Mouse (Mus musculus): ENCODE results near the gene Pik3r6.

Gene Pik3r6

DNA sequence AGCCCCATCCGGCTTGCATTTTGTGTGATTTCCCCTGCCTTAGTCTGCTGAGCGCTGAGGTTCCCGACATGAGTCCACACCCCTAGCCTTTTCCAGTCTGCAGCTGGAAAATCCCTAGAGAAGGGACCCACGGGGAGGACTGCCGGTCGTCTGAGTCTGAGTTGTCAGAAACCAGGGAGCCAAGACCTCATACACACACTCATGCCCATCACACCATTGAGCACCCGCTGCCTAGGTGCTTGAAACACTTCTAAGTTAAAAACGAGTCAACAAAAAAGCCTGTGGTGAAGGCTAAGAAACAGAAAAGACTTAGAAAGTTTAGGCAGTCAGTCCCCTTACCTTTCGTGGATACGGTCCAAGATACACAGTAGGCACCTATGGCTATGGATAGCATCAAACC is 15.1 kb upstream of the Pik3r6 start:
- no peak for DNase-seq (ENCODE audit: low spot score in 2 of 2)

DNA sequence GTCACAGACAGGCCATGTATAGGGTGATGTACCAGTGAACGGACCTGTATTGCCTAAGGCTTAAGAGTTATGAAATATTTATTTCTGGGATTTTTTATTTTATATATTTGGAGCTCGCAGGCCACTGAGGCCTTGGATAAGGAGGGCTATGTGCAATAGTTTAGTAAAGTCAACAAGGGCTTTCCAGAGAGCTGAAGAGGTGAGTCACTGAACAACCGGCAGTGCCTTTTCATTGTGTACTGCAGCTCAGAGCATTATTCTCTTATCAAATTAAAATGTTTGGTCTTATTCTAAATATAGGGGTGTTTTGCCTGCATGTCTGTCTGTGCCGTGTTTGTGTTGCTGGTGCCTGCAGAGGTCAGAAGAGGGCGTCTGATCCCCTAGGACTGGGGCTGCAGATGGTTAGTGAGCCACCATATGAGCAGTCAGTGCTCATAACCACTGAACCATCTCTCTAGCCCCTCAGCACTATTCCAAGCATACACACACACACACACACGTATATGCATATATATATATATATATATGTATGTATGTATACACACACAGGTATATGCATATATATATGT is 14.5 kb upstream of the Pik3r6 start:
- DNase-seq (ENCODE audit: low spot score in 2 of 2) = no peak

DNA sequence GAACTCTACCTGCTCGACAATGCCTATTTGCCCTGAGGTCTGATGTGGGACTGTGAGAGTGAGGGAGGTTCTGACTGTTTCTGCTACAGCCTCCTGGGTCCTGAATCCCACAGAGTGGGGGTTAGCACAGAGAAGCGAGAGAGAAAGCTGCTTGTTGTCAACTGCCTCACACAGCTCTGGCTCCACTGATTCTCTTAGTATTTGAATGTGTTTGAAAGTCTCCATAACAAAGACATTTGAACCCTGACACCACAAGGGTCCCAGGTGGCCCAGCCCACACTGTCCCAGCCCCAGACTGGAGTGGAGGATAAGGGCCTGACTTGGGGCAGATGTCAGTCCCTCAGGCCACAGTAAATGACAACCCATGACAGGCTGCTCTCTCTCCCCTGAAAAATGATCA is 13.6 kb upstream of the Pik3r6 start:
- DNase-seq (ENCODE audit: low spot score in 2 of 2) = no peak

DNA sequence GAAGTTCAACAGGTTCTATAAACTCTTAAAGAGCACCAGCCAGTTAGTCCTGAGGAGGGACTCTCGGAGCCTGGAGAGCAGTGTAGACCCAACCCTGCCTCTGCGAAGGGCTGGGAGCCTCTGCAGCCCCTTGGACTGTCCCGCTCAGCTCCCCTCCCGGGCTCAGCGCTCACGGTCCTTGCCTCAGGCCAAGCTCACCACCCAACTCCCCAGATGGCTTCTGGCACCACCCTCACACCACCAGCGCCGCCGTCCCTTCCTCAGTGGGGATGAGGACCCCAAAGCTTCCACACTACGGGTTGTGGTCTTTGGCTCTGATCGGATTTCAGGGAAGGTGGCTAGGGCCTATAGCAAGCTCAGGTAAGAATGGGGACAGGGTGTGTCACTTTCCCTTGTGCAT is 10.2 kb upstream of the Pik3r6 start:
- no peak for DNase-seq (ENCODE audit: low spot score in 2 of 2)

DNA sequence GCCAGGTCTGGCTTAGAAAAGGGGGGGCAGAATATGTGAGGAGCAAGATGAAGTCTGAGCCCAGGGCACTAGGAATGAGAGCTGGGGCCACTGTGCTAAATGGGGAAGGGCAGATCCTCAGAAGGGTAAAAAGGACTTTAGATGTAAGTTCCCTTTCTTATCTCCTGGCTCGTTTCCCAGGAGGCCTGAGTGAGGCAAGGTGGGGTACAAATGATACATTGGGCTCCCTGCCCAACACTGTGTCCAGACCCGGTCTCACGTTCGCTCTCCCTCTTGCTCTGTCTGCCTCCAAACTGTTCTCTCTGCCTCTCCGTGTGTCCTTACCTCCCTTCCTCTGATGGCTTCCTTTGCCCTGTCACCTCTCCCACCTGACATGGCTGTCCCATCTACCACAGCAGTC is 9.1 kb upstream of the Pik3r6 start:
- DNase-seq (ENCODE audit: low spot score in 2 of 2) = no peak

DNA sequence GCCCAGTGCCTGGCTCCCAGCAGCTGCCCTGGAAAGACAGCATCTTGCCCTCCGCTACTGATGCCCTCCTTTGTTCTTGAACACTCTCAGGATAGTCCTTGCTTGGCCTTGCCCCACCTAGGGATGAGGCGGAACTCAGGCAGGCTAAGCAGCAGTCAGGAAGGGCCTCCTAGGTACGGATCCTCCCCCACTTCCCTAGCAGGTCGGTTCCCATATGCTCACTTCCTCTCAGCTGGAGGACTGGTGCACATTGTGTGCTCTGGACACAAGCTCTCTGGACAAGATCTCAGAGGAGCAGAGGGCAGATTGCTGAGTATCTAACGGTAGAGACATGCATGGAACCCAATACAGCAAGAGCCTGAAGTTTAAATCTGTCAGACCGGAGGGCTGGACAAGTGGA is 5.7 kb upstream of the Pik3r6 start:
- no peak for DNase-seq (ENCODE audit: low spot score in 2 of 2)

DNA sequence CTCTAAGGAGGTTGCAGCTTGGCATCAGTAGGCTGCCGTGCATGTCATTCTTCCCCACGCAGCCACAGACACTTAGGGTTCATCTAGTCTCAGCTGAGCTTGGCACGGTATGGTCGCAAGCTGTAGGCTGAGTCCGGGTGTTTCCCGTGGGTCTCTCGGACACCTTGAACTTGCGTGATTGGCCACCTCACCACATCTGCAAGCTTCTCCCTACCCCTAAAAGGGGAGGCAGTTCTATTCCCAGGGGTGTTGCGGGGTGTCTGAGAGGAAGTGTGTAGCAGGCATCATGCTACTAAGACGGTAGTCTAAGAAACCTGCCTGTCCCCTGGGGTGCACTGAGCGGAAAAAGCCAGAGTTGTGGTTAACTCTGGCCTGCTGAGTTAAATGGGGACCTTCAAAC is 4.3 kb upstream of the Pik3r6 start:
- no peak for DNase-seq (ENCODE audit: low spot score in 2 of 2)

DNA sequence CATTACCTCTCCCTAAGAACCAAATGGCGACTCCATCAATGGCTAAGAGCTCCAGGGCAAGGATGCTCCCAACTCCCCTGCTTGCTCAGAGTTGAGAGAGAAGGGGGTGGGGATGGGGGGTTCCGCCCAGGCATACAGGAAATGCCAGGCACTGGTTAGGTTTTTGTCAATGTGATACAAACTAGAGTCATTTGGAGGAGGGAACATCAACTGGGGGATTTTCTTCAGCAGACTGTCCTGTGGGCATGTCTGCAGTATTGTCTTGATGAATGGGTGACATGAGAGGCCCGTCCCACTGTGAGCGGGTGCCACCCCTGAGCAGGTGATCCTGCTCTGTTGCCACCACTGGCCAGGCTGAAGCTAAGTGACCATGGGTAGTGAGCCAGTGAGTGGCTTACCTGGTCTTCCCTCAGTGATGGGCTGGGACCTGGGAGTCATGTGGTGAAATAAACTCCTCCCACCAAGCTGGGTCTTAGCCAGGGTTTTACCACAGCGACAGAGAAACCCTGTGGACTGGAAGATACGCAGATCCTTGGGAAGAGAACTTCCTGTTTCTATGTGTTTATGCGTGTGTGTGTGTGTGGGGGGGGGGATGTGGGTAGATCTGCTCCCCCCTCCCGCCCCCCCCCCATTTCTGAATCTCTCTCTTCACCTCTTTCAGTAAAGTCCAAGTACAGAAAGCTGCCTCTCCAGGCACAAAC is 3.7 kb upstream of the Pik3r6 start:
- DNase-seq (ENCODE audit: low spot score in 2 of 2) = no peak

DNA sequence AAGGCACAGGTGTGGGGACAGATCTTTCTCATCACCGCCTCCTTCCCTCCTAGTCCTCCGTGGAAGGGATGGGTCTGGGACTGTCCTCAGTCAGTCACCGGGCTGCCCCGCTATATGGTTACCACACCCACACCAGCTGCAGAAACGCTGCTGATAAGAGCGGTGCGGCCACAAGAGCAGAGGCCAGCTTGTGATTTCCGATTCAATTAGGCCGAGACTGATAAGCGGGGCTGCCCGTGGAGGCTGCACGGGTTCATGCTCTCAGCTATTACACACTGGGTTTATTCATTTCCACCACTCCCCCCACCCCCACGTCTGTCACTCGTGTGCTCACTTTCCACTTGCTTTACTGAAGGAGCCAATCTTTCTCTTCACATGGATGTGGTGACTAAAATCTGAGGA is 1.9 kb upstream of the Pik3r6 start:
- no peak for DNase-seq (ENCODE audit: low spot score in 2 of 2)

DNA sequence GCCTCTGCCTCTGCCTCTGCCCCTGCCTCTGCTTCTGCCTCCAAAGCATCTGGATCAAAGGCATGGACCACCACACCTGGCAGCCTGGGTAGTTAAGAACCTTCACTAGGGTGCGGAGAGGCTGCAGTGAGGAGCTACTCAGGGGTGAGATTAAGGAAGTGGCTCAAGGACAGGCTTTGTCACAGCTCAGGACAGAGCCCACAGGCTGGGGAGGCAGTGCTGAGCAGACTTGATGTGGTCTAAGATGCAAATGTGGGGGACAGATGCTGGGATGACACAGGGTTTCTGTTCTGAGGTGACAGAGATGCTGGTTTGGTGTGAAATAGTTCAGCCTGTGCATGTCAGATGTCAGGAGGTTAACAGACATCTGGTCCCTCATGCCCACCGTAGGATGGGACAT is 411 bp upstream of the Pik3r6 start:
- DNase-seq (ENCODE audit: low spot score in 2 of 2) = no peak

DNA sequence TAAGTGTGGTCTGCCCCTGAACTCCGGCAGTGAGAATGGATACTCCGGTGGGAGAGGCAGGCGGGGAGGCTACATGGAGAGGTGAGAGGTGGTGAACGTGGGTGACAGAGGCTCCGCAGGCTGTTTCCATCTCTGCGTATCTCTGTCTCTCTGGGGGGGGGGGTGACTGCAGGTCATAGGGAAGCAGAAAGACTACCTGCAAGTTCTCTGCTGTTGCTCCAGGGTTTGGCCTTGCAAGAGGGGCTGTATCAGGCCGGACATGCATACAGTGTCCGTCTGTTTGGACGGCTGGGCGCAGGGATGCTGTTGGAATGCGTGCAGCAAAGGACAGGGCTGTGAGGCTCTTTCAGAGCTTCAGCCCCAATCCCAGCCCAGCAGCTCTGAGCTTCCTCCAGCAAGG is 2.1 kb downstream of the Pik3r6 start:
- DNase-seq (ENCODE audit: low spot score in 2 of 2) = no peak

DNA sequence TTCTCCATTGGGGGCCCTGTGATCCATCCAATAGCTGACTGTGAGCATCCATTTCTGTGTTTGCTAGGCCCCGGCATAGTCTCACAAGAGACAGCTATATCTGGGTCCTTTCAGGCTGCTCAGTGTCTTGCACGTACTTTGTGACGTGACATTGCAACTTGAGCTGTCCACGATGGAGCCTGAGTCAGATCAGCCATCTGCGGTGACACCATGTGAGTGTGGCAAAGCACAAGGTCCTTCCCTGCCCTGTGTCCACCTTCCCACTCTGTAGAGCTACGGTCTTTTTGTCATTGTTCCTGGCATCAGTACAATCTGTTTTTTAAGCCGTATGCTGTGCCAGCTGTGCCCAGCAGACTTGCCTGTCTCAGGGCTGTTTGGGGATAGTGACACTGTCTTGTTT is 4.4 kb downstream of the Pik3r6 start:
- DNase-seq (ENCODE audit: low spot score in 2 of 2) = no peak

DNA sequence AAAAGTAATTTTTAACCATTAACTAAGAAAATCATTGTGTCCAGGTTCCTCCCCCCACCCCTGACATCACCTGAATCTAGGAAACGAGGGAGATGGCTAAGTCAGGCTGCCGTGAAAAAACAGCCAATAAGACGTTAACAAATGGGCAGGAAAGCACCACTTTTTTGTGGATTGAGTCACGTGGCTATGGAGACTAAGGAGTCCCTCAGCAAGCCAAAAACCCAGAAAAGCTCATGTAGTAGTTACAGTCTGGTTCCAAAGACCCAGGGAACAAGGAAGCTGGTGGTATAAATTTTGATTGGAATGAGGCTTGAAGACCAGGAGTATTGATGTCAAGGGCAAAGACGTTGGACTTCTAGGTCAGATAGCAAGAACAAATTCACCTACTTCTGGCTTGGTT is 5.8 kb downstream of the Pik3r6 start:
- no peak for DNase-seq (ENCODE audit: low spot score in 2 of 2)

DNA sequence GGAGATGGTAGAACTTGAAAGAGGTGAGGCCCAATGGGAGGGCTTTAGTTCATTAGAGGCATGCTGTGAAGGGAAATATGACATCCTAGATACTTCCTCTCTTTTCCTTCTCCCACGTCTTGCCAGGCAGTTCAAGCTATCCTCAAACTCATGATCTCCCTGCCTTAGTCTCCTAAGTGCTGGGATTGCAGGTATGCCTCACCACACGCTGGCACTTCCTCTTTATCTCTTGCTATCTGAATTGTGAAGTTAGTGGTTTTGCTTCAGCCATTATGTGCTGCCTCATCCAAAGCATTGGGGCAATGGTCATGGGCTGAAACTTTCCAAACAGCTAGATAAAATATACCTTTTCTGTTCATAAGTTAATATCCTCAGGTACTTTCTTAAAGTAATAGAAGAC is 6.4 kb downstream of the Pik3r6 start:
- no peak for DNase-seq (ENCODE audit: low spot score in 2 of 2)

DNA sequence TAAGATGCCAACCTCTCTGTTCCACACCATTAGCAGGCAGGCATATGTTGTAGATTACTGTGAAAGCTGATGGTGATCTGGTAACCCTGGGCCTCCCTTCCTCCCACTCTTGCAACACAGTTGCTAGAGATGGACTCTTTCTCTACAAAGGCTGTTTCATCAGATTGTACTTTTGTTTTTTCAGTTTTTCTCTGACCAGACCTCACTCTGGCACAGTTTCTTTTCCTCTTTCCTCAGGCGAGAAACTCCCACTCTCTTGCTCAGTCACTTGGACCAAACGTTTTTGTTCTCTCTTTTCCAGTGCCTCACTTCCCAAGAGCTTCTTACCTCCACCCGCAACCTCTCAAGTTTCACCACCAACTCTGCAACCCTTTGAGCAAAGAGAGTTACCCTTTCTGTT is 11.2 kb downstream of the Pik3r6 start:
- no peak for DNase-seq (ENCODE audit: low spot score in 2 of 2)

DNA sequence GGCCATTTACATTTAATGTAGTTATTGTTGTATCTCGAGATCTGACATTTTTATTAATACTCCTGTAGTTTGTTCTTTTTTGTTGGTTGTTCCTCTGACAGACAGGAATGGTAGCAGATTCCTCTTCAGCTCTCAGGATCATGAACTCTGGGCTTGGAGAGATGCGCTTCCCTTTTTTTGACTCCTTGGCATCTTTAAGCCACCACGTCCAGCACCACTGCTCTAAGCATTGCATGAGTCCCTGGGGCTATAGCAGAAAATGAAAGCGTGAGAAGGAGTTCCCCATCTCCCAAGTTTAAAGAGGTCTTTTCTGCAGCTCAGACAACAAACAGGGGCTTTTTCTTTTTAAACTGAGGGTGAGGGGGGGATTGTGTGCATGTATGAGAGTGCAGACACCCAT is 16.5 kb downstream of the Pik3r6 start:
- no peak for DNase-seq (ENCODE audit: low spot score in 2 of 2)

DNA sequence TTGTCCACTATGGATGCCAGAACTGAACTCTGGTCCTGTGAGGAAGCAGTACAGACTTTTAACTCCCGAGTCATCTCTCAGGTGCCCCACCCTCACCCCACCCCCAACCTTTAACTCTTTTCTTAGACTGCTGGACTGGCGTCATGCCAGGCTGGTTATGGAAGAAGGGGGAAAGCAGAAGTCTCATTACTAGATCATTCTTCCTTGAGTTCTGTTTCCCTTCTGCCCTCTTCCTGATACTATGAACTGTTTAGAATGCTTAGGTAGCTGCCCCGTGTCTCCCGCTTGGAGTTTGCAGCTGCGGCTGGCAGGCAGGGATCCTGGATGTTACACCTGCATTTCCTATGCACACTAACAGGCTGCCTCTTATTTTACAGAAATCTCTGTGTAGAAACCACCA is 17.0 kb downstream of the Pik3r6 start:
- no peak for DNase-seq (ENCODE audit: low spot score in 2 of 2)

DNA sequence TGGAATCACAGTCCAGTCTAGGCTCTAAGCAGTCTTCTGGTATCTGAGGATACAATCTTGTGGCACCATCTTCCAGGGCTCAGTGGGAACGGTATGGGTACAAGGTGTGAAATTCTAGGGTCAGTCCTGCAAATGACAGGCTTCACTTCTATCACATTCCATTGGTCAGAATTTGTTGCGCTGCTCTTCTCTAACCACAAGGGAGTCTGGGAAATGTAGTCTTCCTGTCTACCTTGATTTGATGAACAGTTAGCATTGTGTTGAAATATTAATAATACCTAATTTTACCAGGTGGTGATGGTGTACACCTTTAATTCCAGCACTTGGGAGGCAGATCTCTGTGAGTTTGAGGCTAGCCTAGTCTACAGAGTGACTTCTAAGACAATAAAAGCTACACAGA is 17.6 kb downstream of the Pik3r6 start:
- no peak for DNase-seq (ENCODE audit: low spot score in 2 of 2)

DNA sequence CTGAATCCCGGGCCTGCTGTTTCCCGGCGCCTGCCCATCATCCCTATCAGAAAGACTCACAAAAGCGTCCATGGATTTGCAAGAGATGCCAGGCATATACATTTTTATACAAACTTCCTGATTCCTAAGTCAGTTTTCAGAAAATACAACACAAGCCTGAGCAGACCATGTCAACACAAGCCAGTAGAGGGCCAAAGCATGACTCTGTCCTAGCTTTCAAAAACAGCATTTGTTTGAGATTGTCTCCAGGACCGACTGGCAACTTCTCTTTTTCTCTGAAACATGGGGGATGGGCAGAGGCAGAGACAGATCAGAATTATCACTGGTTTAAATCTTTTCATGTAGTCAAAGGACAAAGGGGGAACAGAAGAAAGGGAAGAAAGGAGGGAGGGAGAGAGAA is 18.5 kb downstream of the Pik3r6 start:
- no peak for DNase-seq (ENCODE audit: low spot score in 2 of 2)

DNA sequence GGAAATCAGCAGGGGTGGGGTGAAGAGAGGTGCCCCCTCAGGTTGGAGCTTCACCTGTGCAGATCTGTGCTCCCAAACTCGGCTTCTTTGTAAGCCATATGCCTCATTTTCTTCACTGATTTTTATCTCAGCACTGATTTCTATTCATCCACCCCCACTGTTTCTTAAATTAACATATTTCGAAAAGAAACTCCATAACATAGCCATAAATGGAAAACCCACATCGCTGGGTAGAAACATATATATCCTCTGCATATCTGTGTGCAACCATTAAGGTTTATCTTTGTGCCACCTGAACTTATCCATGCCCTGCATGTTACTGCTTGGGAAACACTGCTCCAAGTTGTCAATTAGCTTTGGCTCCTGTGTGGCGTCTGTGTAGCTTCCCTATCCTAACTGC is 23.6 kb downstream of the Pik3r6 start:
- DNase-seq (ENCODE audit: low spot score in 2 of 2) = no peak

DNA sequence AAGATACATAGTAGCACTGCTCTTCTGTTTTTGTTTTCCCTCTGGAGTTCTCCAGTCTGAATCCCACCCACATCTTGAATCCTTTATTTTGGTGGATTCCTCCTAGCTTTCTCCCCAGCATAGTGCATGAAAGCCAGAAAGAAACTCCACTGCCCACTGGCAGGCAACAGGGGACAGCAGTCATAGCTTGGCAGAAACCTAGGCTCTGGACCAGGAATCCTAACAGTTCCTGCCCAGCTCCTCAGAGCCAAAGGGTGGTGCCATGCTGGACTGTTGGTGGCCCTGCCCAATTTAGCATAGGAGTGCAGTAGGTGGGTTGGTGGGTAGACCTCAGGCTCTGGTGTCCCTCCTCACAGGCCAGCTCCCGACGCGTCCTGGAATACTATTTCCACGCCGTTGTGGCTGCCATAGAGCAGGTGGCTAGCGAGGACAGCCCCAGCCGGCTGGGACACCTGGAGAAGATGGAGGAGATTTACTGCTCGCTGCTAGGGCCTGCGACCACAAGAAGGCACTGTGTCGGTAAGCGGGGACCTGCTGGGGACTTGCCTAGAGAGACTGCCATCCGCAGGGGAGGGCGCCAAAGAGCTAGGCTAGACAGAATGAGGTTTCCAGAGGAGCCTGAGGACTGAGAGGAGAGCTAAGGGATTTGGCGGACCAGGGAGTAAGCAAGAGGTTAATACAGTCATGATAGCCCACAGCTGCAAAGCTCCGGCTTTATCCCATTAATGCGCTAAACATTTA is 28.4 kb downstream of the Pik3r6 start:
- peak; percentile 36 to 47 for DNase-seq (ENCODE audit: low spot score in 2 of 2)

DNA sequence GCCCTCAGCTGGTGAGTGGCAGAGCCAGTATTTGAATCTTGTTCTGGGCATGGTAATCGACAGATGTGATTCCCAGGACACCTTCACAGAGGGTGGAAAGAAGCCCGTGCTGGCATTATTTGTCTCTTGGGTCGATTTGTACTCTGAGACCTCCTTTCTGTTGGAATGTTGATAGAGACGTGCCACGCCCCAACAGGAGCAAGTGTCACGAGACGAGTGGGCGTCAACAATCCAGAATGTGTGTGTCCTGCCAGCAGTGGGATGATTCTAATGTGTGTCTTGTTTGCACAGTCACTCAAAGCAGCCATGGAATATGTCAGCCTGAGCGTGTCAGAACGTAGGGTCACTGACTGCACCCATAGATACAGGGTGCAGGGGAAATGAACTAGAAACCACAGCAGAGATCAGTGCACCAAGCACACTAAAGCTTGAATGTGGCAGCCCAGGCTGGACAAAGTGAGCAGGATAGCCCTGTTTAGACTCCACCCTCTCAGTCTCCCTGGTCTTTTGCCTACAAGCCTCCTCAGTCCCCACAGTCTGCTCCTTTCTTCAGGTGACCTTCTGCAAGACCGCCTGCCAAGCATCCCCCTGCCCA is 29.2 kb downstream of the Pik3r6 start:
- no peak for DNase-seq (ENCODE audit: low spot score in 2 of 2)

DNA sequence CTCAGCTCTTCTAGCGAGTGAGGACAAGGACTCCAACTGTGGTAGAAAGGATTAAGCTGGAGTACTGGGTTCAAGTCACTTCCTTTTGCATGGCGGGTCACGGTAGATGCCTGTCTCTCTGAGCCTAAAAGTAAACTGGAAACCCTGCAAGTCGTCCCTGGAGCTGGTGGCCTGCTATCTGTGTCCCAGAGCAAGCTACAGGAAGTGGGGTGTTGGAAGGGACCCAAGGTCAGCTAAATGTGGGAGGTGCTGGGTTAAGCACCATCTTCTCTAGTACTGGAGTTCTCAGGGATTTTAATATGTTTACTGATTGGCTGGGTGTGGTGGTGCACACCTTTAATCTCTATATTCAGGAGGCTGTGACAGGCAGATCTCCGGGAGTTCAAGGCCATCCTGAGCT is 30.0 kb downstream of the Pik3r6 start:
- DNase-seq (ENCODE audit: low spot score in 2 of 2) = no peak
